Mouse (Mus musculus): ENCODE measurements around the gene Mecom.
"Not testable (repeated sequence)": the region's sequence is repeated elsewhere in the genome, so short reads cannot be mapped to it uniquely, and the experiment has no call there.

Gene Mecom

DNA sequence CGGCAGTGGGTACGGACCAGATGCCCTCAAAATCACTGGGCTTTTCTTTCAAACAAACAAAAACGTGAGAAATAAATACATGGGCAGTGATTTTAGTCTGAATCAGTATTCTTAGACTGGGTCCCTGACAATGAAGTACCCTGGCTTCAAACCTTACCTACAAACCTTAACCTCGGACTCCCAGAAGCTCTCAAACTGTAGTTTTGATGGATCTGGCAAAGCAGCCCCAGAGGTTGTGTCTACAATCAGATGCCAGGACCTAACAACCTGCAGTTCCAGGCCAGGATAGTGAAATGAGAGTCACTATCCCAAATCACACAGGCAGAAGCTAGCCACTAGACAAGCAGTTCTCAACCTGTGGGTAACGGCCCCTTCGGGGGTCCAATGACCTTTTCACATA is 111.2 kb downstream of the Mecom start:
- H3K27me3 ChIP-seq (ENCODE audit: insufficient read depth, low read length), result no peaks in the 10 kb centered on the region
- H3K36me3 ChIP-seq (ENCODE audit: insufficient read depth, low read length), result no peaks in the 10 kb centered on the region
- 0 out of 2 replicates have a peak, but pooled peaks cover 3% of the 10 kb centered on the region for H3K9me3 ChIP-seq (ENCODE audit: low read length)
- H3K4me1 ChIP-seq (replicated peaks; ENCODE audit: low read depth, low read length), result no peaks in the 10 kb centered on the region
- no peak for TF ChIP-seq CTCF (conservative IDR thresholded peaks at IDR 0.05; ENCODE audit: low read length)
- no peak for TF ChIP-seq POU5F1 (IDR thresholded peaks at IDR 0.05; ENCODE audit: borderline replicate concordance, low read length)
- TF ChIP-seq NANOG (IDR thresholded peaks at IDR 0.05; ENCODE audit: borderline replicate concordance, low read length), result no peak
- H3K4me3 ChIP-seq (replicated peaks; ENCODE audit: low read length), result no peak overlapping the region

DNA sequence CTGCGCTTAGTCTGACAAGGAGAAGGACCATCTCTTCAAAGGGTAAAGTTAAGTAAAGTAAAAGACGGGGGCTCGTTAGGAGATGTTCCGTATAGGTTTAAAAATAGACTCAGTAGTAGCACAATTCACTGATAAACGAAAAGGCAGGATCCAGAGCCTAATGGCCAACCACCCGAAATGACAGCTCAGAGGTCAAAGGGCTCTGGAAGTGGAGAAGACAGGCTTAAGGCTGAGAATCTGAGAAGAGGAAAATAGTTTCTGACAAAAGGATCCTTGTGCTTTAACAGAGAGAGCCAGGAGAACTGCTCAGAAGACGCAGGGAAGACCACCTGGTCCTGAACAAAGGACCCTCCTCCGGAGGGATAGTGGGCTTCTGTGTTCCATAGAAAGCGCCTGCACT is 111.7 kb downstream of the Mecom start:
- H3K9me3 ChIP-seq (ENCODE audit: low read length), result 0 out of 2 replicates have a peak, but pooled peaks cover 3% of the 10 kb centered on the region
- H3K27me3 ChIP-seq (ENCODE audit: insufficient read depth, low read length), result no peaks in the 10 kb centered on the region
- no peaks in the 10 kb centered on the region for H3K4me1 ChIP-seq (replicated peaks; ENCODE audit: low read depth, low read length)
- no peaks in the 10 kb centered on the region for H3K36me3 ChIP-seq (ENCODE audit: insufficient read depth, low read length)
- H3K4me3 ChIP-seq (replicated peaks; ENCODE audit: low read length), result no peak overlapping the region
- TF ChIP-seq NANOG (IDR thresholded peaks at IDR 0.05; ENCODE audit: borderline replicate concordance, low read length) (no peak), CTCF (conservative IDR thresholded peaks at IDR 0.05; ENCODE audit: low read length) (no peak), POU5F1 (IDR thresholded peaks at IDR 0.05; ENCODE audit: borderline replicate concordance, low read length) (no peak)

DNA sequence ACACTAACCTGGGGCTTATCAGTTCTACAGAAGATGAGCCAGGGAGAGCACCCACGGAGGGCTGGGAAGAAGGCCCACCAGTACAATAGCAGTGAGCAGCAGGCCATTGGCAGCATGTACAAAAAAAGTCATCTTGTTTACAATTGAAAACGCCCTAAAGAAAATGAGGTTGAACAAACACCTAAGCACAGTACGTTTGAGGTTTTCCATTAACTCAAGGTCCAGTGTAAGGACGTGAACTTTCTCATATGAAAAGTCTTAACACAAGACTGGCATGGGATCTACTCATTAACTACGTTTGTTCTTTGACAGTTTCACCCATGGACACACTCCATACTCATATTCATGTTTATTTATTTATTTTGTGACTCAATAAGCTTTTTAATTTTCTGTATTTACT is 118.9 kb downstream of the Mecom start:
- TF ChIP-seq NANOG (IDR thresholded peaks at IDR 0.05; ENCODE audit: borderline replicate concordance, low read length) (no peak), POU5F1 (IDR thresholded peaks at IDR 0.05; ENCODE audit: borderline replicate concordance, low read length) (no peak), CTCF (conservative IDR thresholded peaks at IDR 0.05; ENCODE audit: low read length) (no peak)

DNA sequence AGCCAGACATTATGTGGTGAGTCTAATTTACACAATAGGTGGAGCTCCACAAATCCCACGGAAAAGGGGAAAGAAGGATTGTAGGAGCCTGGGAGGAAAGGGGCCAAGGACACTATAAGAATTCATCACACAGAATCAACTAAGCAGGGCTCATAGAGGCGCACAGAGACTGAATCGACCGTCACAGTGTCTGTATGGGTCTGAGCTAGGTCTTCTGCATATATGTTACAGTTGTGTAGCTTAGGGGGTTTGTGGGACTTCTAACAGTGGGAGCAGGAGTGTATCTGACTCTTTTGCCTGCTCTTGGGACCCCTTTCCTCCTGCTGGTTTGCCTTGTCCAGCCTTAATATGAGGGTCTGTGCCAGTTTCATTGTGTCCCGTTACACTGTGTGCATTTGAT is 123.8 kb downstream of the Mecom start:
- TF ChIP-seq POU5F1 (IDR thresholded peaks at IDR 0.05; ENCODE audit: borderline replicate concordance, low read length), result no peak
- no peak for TF ChIP-seq NANOG (IDR thresholded peaks at IDR 0.05; ENCODE audit: borderline replicate concordance, low read length)
- no peak for TF ChIP-seq CTCF (conservative IDR thresholded peaks at IDR 0.05; ENCODE audit: low read length)
- H3K9me3 ChIP-seq (ENCODE audit: low read length), result no peaks in the 10 kb centered on the region
- no peaks in the 10 kb centered on the region for H3K27me3 ChIP-seq (ENCODE audit: insufficient read depth, low read length)
- H3K36me3 ChIP-seq (ENCODE audit: insufficient read depth, low read length), result no peaks in the 10 kb centered on the region
- H3K4me3 ChIP-seq (replicated peaks; ENCODE audit: low read length), result no peak overlapping the region
- no peaks in the 10 kb centered on the region; the same call in 1 of the 2 replicates for H3K4me1 ChIP-seq (replicated peaks; ENCODE audit: low read depth, low read length)

More for the DNA sequence above, 118.9 kb downstream of the Mecom start:
- H3K4me3 ChIP-seq (replicated peaks; ENCODE audit: low read length), result no peak overlapping the region
- no peaks in the 10 kb centered on the region for H3K9me3 ChIP-seq (ENCODE audit: low read length)
- no peaks in the 10 kb centered on the region for H3K4me1 ChIP-seq (replicated peaks; ENCODE audit: low read depth, low read length)
- H3K36me3 ChIP-seq (ENCODE audit: insufficient read depth, low read length), result no peaks in the 10 kb centered on the region
- H3K27me3 ChIP-seq (ENCODE audit: insufficient read depth, low read length), result no peaks in the 10 kb centered on the region

DNA sequence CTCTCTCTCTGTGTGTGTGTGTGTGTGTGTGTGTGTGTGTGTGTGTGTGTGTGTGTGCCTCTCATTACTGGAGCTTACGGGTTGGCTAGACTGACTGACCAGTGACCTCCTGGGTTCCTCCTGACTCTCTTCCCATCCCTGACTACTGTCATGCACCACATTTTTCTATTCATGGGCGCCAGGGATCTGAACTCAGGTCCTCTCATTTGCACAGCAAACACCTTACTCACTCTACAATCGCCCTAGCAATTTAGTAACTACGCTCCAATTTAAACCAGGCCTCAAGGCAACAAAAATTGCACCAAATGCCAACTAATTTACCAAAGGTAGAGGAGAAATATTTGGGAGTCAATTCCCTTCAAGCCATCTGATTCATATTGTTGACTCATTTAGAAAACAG is 125.9 kb downstream of the Mecom start:
- not testable (repeated sequence) for H3K4me3 ChIP-seq (replicated peaks; ENCODE audit: low read length); H3K27me3 ChIP-seq (ENCODE audit: insufficient read depth, low read length); H3K36me3 ChIP-seq (ENCODE audit: insufficient read depth, low read length); H3K9me3 ChIP-seq (ENCODE audit: low read length); H3K4me1 ChIP-seq (replicated peaks; ENCODE audit: low read depth, low read length)

DNA sequence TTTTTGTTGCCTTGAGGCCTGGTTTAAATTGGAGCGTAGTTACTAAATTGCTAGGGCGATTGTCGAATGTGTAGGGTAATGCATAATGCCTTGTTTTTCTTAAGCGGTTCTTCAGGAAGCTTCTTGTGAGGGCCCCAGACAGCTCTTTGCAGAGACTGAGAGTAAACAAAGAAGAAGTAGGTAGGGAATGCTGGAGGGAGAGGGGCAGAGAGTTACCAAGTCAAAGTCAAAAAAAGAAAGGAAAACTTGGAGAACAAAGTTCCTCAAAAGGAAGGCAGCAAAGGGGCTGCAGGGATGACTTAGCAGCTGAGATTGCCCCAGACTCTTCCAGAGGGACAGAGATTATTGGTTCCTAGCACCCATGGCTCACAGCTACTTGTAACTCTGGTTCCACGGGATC is 126.9 kb downstream of the Mecom start:
- TF ChIP-seq POU5F1 (IDR thresholded peaks at IDR 0.05; ENCODE audit: borderline replicate concordance, low read length), result no peak
- TF ChIP-seq NANOG (IDR thresholded peaks at IDR 0.05; ENCODE audit: borderline replicate concordance, low read length), result no peak
- TF ChIP-seq CTCF (conservative IDR thresholded peaks at IDR 0.05; ENCODE audit: low read length), result no peak
- Histone ChIP-seq H3K36me3 (ENCODE audit: insufficient read depth, low read length) (no peaks in the 10 kb centered on the region), H3K4me3 (replicated peaks; ENCODE audit: low read length) (no peak overlapping the region), H3K4me1 (replicated peaks; ENCODE audit: low read depth, low read length) (no peaks in the 10 kb centered on the region; the same call in 1 of the 2 replicates), H3K9me3 (ENCODE audit: low read length) (no peaks in the 10 kb centered on the region), H3K27me3 (ENCODE audit: insufficient read depth, low read length) (no peaks in the 10 kb centered on the region)

DNA sequence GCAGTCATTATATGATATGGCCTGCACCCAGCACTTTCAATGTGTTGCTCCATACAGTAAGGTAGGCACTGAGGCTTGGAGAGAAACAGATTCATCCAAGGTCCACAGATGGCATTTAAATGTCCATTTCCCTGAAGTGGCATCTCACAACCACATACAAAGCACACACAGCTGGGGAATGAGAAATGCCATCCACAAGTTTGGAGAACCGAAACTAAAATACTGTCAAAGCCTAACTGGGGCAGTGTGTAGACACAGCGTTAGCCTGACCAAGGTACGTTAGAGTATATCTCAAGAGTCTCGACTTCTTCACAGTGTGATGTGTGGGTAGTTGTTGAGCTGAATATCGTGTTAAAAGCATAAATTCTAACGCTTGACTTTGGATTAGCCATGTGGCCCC is 133.6 kb downstream of the Mecom start:
- TF ChIP-seq NANOG (IDR thresholded peaks at IDR 0.05; ENCODE audit: borderline replicate concordance, low read length) (no peak), POU5F1 (IDR thresholded peaks at IDR 0.05; ENCODE audit: borderline replicate concordance, low read length) (no peak), CTCF (conservative IDR thresholded peaks at IDR 0.05; ENCODE audit: low read length) (no peak)
- no peaks in the 10 kb centered on the region for H3K36me3 ChIP-seq (ENCODE audit: insufficient read depth, low read length)
- no peak overlapping the region for H3K4me3 ChIP-seq (replicated peaks; ENCODE audit: low read length)
- no peaks in the 10 kb centered on the region for H3K27me3 ChIP-seq (ENCODE audit: insufficient read depth, low read length)
- H3K9me3 ChIP-seq (ENCODE audit: low read length), result no peaks in the 10 kb centered on the region
- peaks cover 6% of the 10 kb centered on the region for H3K4me1 ChIP-seq (replicated peaks; ENCODE audit: low read depth, low read length)

DNA sequence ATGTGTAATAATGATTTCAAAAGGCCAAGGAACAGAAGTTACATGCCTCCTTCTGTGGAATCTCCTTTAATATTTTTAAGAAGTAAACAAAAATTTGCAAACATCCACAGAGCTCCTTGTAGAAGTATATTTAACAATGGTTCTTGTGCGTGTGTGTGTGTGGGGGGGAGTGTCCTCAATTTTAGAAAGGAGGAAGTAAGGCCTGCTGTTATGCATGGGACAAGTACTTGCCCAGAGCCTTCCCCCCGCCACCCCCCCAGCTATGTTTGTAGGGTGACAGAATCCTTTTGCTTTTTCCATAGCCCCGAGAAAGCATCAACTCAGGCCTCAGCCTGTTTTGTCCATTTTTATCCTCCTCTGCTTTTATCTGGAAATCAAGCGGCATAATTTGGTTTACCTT is 137.0 kb downstream of the Mecom start:
- TF ChIP-seq CTCF (conservative IDR thresholded peaks at IDR 0.05; ENCODE audit: low read length), result no peak
- TF ChIP-seq POU5F1 (IDR thresholded peaks at IDR 0.05; ENCODE audit: borderline replicate concordance, low read length), result no peak
- no peak for TF ChIP-seq NANOG (IDR thresholded peaks at IDR 0.05; ENCODE audit: borderline replicate concordance, low read length)
- Histone ChIP-seq H3K9me3 (ENCODE audit: low read length) (no peaks in the 10 kb centered on the region), H3K4me3 (replicated peaks; ENCODE audit: low read length) (no peak overlapping the region), H3K4me1 (replicated peaks; ENCODE audit: low read depth, low read length) (peaks cover 6% of the 10 kb centered on the region), H3K36me3 (ENCODE audit: insufficient read depth, low read length) (no peaks in the 10 kb centered on the region), H3K27me3 (ENCODE audit: insufficient read depth, low read length) (no peaks in the 10 kb centered on the region)

DNA sequence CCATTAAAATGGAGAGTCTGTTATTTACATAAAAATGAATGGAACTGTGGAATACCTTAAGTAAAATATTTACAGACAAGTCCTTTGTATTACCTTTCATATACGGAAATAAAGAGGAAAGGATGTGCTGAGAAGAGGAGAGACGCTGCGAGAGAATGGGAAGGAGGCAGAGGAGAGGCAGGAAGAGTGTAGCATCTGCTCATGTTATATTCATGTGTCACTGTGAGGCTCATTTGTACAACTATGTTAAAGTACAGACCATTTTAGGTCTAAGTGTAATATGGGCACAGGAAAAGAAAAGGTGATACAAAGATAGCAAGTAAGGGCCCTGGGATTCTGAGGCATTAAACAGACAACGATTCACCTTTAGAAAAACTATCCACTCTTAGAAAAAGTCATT is 143.0 kb downstream of the Mecom start:
- Histone ChIP-seq H3K4me1 (replicated peaks; ENCODE audit: low read depth, low read length) (peaks cover 11% of the 10 kb centered on the region), H3K36me3 (ENCODE audit: insufficient read depth, low read length) (no peaks in the 10 kb centered on the region), H3K27me3 (ENCODE audit: insufficient read depth, low read length) (no peaks in the 10 kb centered on the region), H3K9me3 (ENCODE audit: low read length) (no peaks in the 10 kb centered on the region), H3K4me3 (replicated peaks; ENCODE audit: low read length) (no peak overlapping the region)
- TF ChIP-seq NANOG (IDR thresholded peaks at IDR 0.05; ENCODE audit: borderline replicate concordance, low read length) (no peak), POU5F1 (IDR thresholded peaks at IDR 0.05; ENCODE audit: borderline replicate concordance, low read length) (no peak), CTCF (conservative IDR thresholded peaks at IDR 0.05; ENCODE audit: low read length) (no peak)

Measured in E14TG2a.4 (cell line).